Mouse (Mus musculus): ENCODE measurements around the gene Cypt2. TPM values are rescaled to one million over a fixed set of nuclear protein-coding genes. Genes with fewer than 3 reads are reported as not detected.
"Not testable (repeated sequence)": the region's sequence is repeated elsewhere in the genome, so short reads cannot be mapped to it uniquely, and the experiment has no call there.

Cypt2 gene
- not detected for total RNA-seq (2021)

DNA sequence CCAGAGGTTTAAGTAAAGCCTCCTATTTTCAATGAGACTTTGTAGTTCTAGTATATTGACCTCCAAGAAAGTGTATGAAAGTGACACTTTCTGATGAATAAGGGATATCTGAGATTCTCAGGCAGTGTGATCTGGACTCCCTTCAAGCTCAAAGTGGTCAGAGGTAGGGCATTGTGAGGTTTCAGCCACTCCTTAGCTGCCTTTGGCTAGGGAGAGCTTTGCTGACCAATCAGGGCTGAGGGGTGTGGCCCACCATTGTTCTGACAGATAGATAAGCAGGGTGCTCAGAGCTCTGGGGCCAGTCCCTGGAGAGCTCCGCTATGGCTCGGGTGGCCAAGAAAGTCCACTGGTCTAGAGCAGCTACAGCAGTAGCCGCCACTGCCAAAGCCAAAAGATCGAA is at the start of gene Cypt2:
Gene Cypt2, plus strand, starts transcription at position 301 of the 400 bp plus-strand sequence.
- intact Hi-C loops (cut with DNase I), result not testable (repeated sequence)

DNA sequence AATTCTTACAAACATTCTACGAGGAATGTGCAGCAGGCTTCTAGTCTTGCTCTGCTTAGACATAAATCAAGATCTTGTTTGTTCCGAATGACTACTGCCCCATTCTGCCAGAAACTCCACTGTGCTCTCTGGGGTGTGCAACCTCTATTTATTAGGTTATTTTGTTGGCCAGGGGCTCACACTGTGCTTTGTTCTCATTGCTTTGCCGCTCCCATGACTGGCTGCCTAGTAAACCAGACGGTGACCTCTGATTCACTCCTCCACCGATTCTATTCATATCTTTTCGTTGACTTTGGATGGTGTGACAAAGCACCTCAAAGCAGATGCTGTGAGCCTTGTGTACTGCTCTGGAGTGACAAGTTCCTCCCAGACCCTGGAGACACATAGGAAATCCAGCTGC is 46.7 kb downstream of the Cypt2 start:
- DNase-seq, result no peak
- intact Hi-C loops (cut with DNase I), result no loop called here

More for the DNA sequence above, at the start of gene Cypt2:
- DNase-seq, result not testable (repeated sequence)
